Mouse (Mus musculus) midbrain, embryonic 12.5 days (tissue): ENCODE measurements around the gene Mta1. TPM values are rescaled to one million over a fixed set of nuclear protein-coding genes. Genes with fewer than 3 reads are reported as not detected.

Experiments used
- ATAC-seq: fragments of 200-750 bp; cut with Nextera tagmentation; 2 replicates; pipeline ENCODE4 v1.8.0; 2017; ENCODE audit warnings: low read depth, moderate TSS enrichment, moderate library complexity; ENCODE audit not compliant: low FRiP score
- H3K27ac ChIP-seq: fragments of 300-500 bp; sonication (generic); replicated peaks from 2 replicates; pipeline ENCODE4 v1.5.1; 2016; ENCODE audit warnings: mild to moderate bottlenecking
- H3K27me3 ChIP-seq: fragments of 300-500 bp; sonication (generic); 2 replicates; pipeline ENCODE4 v1.6.1; 2016; ENCODE audit warnings: mild to moderate bottlenecking
- H3K36me3 ChIP-seq: fragments of 300-500 bp; sonication (generic); 2 replicates; pipeline ENCODE4 v1.6.1; 2016
- H3K4me1 ChIP-seq: fragments of 300-500 bp; sonication (generic); 2 replicates; pipeline ENCODE4 v1.6.1; 2016
- H3K4me2 ChIP-seq: fragments of 300-500 bp; sonication (generic); replicated peaks from 2 replicates; pipeline ENCODE4 v1.6.1; 2016; ENCODE audit warnings: mild to moderate bottlenecking, moderate library complexity
- H3K4me3 ChIP-seq: fragments of 300-500 bp; sonication (generic); 2 replicates; pipeline ENCODE4 v1.5.1; 2016; ENCODE audit warnings: mild to moderate bottlenecking
- H3K9ac ChIP-seq: fragments of 300-500 bp; sonication (generic); replicated peaks from 2 replicates; pipeline ENCODE4 v1.6.1; 2016; ENCODE audit warnings: mild to moderate bottlenecking, moderate library complexity
- H3K9me3 ChIP-seq: fragments of 300-500 bp; sonication (generic); 2 replicates; pipeline ENCODE4 v1.6.1; 2016; ENCODE audit warnings: mild to moderate bottlenecking
- WGBS: fragments of 180-500 bp; shearing (Covaris S2); methylation state at CpG from one replicate; pipeline ENCODE4 v1.1.7; 2016; 5-methylcytosine and 5-hydroxymethylcytosine counted together
- polyA plus RNA-seq: library from polyadenylated mRNA; unstranded; fragments of >200 nt; fragmentation: Nextera tagmentation; extraction: Ambion mirVana; gene quantifications from 2 replicates; pipeline ENCODE4 v1.2.1, GENCODE M21; 2016

Mta1 gene
- polyA plus RNA-seq, 1 experiment from 2014 or later: 20.4 TPM

DNA sequence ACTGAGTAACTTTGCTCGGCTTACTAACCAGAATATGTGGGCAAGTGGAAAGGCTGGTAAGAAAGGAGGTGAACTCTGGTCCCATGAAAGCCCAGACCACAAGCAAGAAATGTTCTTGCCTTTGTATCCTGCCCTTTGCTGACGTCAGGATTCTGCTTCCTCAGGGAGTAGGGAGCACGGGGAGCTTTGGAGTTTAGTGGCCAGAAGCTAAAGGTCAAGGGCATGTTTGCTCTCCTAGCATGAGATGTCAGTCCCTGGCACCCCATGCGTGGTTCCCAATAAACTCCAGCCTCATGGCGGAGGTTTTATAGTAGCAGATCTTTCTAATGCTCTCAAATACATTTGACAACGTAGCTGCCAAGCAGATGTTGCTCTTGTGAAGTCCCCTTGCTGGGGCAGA lies 26.3 kb upstream of the Mta1 start:
- no peak overlapping the region for H3K4me3 ChIP-seq
- no peak overlapping the region for H3K27ac ChIP-seq
- H3K4me2 ChIP-seq: no peak overlapping the region
- H3K36me3 ChIP-seq: peaks cover 46% of the 10 kb centered on the region
- ATAC-seq: no peak
- no peaks in the 10 kb centered on the region for H3K27me3 ChIP-seq
- peaks cover 19% of the 10 kb centered on the region for H3K4me1 ChIP-seq
- 86% methylated on average over 6 of the region's 6 CpGs for WGBS
- H3K9ac ChIP-seq: no peak overlapping the region
- H3K9me3 ChIP-seq: no peaks in the 10 kb centered on the region

DNA sequence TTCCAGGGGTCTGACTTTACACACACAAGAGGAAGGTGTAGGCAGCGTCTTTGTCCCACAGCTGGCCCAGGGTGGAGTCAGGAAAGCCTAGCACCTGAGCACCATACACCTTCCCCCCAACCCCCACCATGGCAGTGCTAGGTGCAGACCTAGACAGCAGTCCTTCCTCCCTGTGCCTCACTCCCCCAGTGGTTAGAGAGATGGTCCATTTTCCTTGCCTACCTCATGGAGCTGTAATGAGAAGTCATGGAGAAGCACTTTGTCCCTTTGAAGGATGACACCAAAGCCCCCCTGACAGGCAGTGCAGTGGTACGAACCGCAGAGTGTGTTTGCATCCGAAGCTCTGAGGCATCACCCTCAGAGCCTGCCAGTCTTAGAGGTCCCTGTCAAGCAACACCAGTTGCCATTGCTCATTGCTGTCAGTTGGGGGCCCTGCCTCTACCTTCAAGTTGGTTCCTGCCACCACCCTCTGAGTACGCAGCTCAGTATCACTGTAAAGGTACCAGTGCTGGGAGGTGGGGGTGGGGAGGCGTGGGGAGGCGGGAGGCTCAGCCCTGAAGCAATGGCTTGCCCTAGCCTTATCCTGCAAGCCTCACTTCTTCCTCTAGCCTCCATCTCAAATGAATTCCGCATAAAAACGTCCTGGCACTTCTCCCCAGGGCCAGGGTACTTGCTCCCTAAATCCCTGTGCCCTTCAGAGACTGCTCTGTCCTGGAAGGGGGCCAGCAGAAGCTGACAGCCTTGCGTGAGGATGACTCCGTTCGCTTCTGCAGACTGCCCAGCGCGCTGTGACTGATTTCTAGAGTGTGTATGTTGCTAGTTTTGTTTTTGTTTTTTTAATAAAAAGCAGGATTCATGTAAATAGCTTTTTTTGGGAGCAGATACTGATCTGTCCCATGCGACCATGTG lies 24.4 kb upstream of the Mta1 start:
- ATAC-seq: peak; percentile 29

DNA sequence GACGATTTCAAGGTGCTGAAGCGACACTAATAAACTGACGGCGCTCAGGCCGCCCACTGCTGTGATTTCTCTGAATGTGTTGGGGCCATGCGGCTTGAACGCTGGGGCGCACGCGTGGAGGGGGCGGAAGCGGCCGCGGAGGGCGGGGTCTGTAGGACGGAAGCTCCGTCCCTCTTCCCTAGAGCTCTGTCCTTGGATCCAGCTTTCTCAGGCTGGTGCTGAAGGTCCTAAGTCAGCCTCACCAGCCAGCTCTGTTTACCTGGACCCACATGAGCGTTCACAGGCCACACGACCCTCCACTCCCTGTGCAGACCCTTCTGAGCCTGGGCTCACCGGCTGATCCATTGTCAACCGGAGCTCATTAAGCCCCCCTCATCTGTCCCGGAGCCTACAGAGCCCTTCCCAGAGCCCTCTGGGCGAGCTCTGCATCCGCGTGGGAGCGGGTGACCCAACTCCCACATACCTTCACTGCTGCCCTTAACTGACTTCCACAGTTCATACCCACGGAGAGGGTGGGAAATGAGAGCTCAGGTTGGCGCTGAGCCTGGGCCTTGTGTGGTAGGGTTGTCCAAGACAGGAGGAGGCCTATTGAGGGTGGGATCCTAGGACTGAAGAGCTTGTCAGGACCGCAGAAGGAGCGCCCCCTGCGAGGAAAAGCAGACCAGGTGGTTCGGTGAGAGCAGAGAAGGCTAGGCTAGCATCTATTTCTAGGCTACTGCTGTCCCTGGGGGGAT lies 23.6 kb upstream of the Mta1 start, which contains the start of gene Tex22:
TSS of gene Tex22 (plus strand) at position 174 of the 734 bp plus-strand sequence.
- Histone ChIP-seq H3K27ac (peak within 1 kb of the TSS; percentile 90), H3K36me3 (peaks cover 27% of the 10 kb centered on the region), H3K4me3 (peak within 1 kb of the TSS; percentile 52), H3K4me2 (peak within 1 kb of the TSS; percentile 92), H3K27me3 (no peaks in the 10 kb centered on the region), H3K4me1 (peaks cover 19% of the 10 kb centered on the region), H3K9me3 (no peaks in the 10 kb centered on the region), H3K9ac (peak within 1 kb of the TSS; percentile 70)
- WGBS: 4% methylated on average over 32 of the region's 32 CpGs
- peak; percentile 91 for ATAC-seq

More for the DNA sequence above, 24.4 kb upstream of the Mta1 start:
- peak overlapping the region; percentile 70 for H3K9ac ChIP-seq
- peak overlapping the region; percentile 52 for H3K4me3 ChIP-seq
- peaks cover 36% of the 10 kb centered on the region for H3K36me3 ChIP-seq
- 15% methylated on average over 15 of the region's 15 CpGs for WGBS
- H3K27ac ChIP-seq: peak overlapping the region; percentile 90
- H3K27me3 ChIP-seq: no peaks in the 10 kb centered on the region
- H3K4me2 ChIP-seq: peak overlapping the region; percentile 92
- H3K9me3 ChIP-seq: no peaks in the 10 kb centered on the region
- peaks cover 19% of the 10 kb centered on the region for H3K4me1 ChIP-seq

DNA sequence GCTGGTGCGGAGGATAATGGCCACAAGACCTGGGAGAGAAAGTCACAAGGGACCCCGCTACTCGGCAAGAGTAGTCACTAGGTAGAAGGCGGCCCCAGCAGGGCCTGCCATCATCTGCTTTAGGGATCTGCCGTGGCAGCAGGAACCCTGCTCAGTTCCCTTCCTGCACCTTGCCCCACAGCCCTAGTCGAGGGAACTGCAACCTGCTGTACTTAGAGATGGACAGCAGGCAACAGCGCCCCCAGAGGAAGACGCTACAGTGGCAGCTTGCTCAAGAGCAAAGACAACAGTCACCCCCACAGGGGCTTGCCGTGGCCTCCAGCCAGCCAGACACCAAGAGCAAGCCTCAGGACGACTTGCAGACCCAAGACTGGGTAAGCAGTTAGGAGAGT lies 23.0 kb upstream of the Mta1 start:
- Histone ChIP-seq H3K4me1 (peaks cover 19% of the 10 kb centered on the region), H3K9ac (peak overlapping the region; percentile 70), H3K27me3 (no peaks in the 10 kb centered on the region), H3K36me3 (peaks cover 22% of the 10 kb centered on the region), H3K4me3 (peak overlapping the region; percentile 52), H3K4me2 (peak overlapping the region; percentile 92), H3K9me3 (no peaks in the 10 kb centered on the region), H3K27ac (peak overlapping the region; percentile 90)
- WGBS: 5% methylated on average over 10 of the region's 10 CpGs
- peak; percentile 80 for ATAC-seq

DNA sequence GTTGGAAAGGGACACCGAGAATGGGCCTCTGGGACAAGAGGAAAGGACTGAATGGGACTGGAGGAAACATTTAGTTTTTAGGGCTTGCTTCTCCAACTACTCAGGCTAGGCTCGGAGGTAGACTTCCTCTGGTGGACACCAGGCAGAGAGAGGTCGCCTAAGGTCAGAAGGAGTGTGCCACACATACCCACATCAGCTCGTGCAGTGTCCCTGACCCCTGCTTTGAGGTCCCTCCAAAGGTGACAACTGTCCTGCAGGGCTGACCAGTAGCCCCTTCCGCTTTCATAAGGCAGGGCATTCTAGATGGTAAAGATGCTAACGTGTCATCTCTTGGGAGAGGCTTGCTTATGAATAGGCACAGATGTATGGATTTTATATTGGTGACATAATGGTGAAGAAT lies 22.6 kb upstream of the Mta1 start:
- ATAC-seq: peak; percentile 6; the same call in 1 of the 2 replicates
- Histone ChIP-seq H3K4me1 (peaks cover 19% of the 10 kb centered on the region), H3K36me3 (peaks cover 17% of the 10 kb centered on the region), H3K27ac (peak overlapping the region; percentile 90; the same call in 1 of the 2 replicates), H3K4me3 (no peak overlapping the region), H3K9me3 (no peaks in the 10 kb centered on the region), H3K27me3 (no peaks in the 10 kb centered on the region), H3K4me2 (peak overlapping the region; percentile 92), H3K9ac (peak overlapping the region; percentile 70; the same call in 1 of the 2 replicates)
- whole genome bisulfite sequencing: 62% methylated on average over 6 of the region's 6 CpGs

DNA sequence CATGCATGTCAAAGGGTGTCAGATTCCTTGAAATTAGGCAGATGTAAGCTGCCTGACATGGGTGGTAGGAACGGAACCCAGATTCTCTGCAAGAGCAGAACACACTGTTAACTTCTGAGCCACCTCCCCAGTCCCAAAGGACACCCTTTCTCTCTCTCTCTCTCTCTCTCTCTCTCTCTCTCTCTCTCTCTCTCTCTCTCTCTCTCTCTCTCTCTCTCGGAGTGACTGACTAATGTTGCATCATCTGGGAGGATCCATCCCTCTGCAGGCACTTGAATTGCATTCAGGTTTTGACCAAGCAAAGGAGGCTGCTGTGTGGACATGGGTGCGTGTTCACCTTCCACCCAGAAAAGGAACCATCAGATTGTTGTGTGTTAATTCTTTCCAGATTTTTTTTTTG lies 10.8 kb upstream of the Mta1 start:
- Histone ChIP-seq H3K4me2 (no peak overlapping the region), H3K4me1 (no peaks in the 10 kb centered on the region), H3K36me3 (no peaks in the 10 kb centered on the region), H3K4me3 (no peak overlapping the region), H3K9me3 (no peaks in the 10 kb centered on the region), H3K27ac (no peak overlapping the region), H3K27me3 (no peaks in the 10 kb centered on the region), H3K9ac (no peak overlapping the region)
- no peak for ATAC-seq
- 94% methylated on average over 2 of the region's 3 CpGs for WGBS

DNA sequence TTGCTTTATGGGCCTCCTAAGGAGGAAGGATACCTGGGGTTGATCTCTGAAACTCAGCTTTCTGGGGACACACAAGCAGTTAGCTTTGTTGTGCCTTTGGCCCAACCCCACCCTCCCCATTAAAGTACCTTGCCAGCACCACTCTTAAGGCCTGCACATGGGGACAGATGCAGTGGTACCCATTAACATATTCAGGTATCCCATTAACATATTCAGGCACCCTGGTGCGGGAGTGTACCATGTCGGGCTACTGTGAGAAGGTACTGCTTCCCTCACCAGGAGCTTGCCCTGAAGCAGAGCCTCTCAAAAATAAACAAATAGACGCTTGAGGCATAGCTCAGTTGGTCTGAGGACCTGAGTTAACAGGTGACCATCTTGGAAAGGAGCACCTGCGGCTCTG lies 10.1 kb upstream of the Mta1 start:
- WGBS: 42% methylated on average over 4 of the region's 4 CpGs
- Histone ChIP-seq H3K4me2 (no peak overlapping the region), H3K27ac (no peak overlapping the region), H3K9me3 (no peaks in the 10 kb centered on the region), H3K4me3 (no peak overlapping the region), H3K36me3 (no peaks in the 10 kb centered on the region), H3K4me1 (no peaks in the 10 kb centered on the region), H3K9ac (no peak overlapping the region), H3K27me3 (no peaks in the 10 kb centered on the region)
- no peak for ATAC-seq

DNA sequence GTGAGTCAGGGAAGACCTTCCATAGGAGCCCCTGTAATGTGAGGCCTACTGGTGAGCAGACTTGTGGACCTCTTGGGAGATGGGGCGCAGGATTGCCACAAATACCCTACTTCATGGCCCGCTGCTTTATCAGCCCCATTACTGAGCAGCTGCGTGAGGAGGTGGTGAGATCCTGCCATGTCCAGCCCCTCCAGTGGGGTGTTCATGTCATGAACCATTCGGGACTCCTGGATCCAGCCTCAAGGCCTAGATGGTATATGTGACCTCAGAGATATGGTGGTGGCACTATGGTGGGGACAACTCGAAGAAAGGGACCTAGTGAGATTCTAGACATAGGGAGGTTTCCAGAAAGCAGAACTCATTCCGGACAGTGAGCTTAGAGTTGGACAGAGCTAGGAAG lies 9.0 kb upstream of the Mta1 start:
- H3K36me3 ChIP-seq: no peaks in the 10 kb centered on the region
- H3K27me3 ChIP-seq: no peaks in the 10 kb centered on the region
- H3K27ac ChIP-seq: no peak overlapping the region
- no peak overlapping the region for H3K9ac ChIP-seq
- ATAC-seq: no peak
- no peak overlapping the region for H3K4me3 ChIP-seq
- H3K9me3 ChIP-seq: no peaks in the 10 kb centered on the region
- no peaks in the 10 kb centered on the region for H3K4me1 ChIP-seq
- 90% methylated on average over 6 of the region's 6 CpGs for WGBS
- H3K4me2 ChIP-seq: no peak overlapping the region

DNA sequence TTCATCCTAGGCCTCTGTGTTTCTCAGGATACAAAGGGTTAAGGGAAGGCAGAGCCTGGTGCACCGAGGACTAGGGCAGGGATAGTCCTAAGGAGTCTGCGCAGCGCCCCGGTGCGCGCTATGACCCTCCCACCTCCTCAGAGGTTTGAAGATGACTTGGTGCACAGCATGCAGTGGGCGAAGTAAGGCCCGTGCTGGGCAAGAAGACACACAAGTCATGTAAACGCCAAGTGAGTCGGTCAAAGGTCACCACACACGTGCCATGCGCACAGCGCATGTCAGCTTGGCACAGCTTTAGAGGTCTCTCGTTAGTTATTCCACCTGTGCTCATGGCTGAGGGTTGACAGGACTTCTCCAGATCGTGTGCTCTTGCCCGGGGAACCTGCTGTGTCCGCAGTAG lies 8.0 kb upstream of the Mta1 start:
- Histone ChIP-seq H3K4me3 (no peak overlapping the region), H3K9ac (no peak overlapping the region), H3K27me3 (no peaks in the 10 kb centered on the region), H3K27ac (no peak overlapping the region), H3K9me3 (no peaks in the 10 kb centered on the region), H3K4me1 (no peaks in the 10 kb centered on the region), H3K36me3 (no peaks in the 10 kb centered on the region), H3K4me2 (no peak overlapping the region)
- no peak for ATAC-seq
- 82% methylated on average over 17 of the region's 17 CpGs for WGBS

DNA sequence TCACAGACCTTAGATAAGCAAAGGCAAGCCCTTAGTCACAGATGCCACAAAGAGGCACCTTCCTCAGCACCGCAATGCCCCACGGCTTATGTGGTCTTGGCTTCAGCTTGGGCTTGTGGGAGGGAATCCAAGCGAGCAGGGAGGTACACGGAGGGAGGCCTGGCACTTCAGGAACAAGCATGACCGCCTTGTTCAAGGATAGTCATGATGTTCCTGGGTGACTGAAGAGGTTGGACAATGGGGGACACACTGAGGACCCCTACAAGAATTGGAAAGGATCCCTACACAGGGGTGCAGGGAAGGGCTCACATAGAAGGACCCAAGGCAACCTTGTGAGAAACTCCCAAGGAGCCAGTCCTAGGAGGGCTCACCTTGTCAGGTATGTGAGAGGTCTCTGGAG lies 1.0 kb upstream of the Mta1 start:
- Histone ChIP-seq H3K9ac (peak overlapping the region; percentile 100; the same call in 1 of the 2 replicates), H3K27me3 (no peaks in the 10 kb centered on the region), H3K27ac (no peak overlapping the region), H3K4me3 (peak overlapping the region; percentile 98), H3K36me3 (no peaks in the 10 kb centered on the region), H3K4me1 (peaks cover 37% of the 10 kb centered on the region), H3K4me2 (peak overlapping the region; percentile 66), H3K9me3 (no peaks in the 10 kb centered on the region)
- ATAC-seq: no peak
- WGBS: 87% methylated on average over 5 of the region's 5 CpGs

DNA sequence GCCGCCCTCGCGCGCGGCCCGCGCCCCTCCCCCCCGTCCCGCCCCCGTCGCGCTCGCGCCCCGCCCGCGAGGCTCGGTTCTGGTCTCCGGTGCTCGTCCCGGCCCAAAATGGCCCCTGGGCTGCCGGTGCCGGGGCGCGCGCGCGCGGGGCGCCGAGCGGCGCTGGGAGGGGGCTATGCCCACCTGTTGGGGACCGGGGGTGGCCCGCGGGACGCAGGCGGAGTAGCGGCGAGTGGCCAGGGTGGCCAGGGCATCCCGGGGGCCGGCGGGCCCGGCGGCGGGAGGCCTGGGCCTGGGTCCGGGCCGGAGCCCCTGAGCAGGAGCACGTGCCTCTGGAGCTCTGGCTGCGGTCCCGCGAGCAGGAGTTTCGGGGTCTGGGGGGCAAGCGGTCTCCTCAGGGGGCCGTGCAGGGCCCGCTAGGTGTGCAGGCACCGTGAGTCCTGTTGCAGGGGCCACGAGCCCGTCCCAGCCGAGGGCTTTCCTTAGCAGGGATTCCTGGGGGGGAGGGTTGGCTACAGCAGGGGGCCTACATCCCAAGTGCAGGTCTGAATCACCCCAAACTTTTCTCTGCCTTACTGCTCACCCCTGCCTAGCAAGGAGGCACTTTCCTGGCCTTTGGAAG lies 563 bp downstream of the Mta1 start:
- Histone ChIP-seq H3K27ac (peak overlapping the region; percentile 82), H3K9ac (peak overlapping the region; percentile 100), H3K27me3 (no peaks in the 10 kb centered on the region), H3K4me1 (peaks cover 51% of the 10 kb centered on the region), H3K4me2 (peak overlapping the region; percentile 95), H3K9me3 (no peaks in the 10 kb centered on the region), H3K4me3 (peak overlapping the region; percentile 98), H3K36me3 (0 out of 2 replicates have a peak, but pooled peaks cover 3% of the 10 kb centered on the region)
- ATAC-seq: peak; percentile 20; the same call in 1 of the 2 replicates
- under 1% methylated on average over 50 of the region's 60 CpGs for WGBS
